Mouse (Mus musculus) thymus, postnatal 0 days (tissue): Measurements from ENCODE around the gene Wdcp. TPM values are rescaled to one million over a fixed set of nuclear protein-coding genes. Genes with fewer than 3 reads are reported as not detected.

Source experiments
- polyA plus RNA-seq: library from polyadenylated mRNA; unstranded; fragments of >200 nt; fragmentation: Nextera tagmentation; extraction: Ambion mirVana; gene quantifications from 2 replicates; pipeline ENCODE4 v1.2.1, GENCODE M21; 2015

The Wdcp gene
- polyA plus RNA-seq, 1 experiment from 2014 or later, result 23.1 TPM

Other genes starting within 250 kb of the Wdcp start
- gene Fam228a, start 104.9 kb upstream of the Wdcp start, polyA plus RNA-seq, result 0.12 and 0.20 TPM in 2 replicates
- gene Pfn4, start 74.3 kb upstream of the Wdcp start, polyA plus RNA-seq, result 2.0 and 2.2 TPM in 2 replicates
- gene Fam228b, start 74.0 kb upstream of the Wdcp start, polyA plus RNA-seq, result 2.4 and 3.6 TPM in 2 replicates
- 572 and 588 TPM in 2 replicates for gene Sf3b6, start 25.8 kb upstream of the Wdcp start, polyA plus RNA-seq
- gene Fkbp1b, start 1.7 kb upstream of the Wdcp start, polyA plus RNA-seq, result 1.6 and 3.1 TPM in 2 replicates
- gene Mfsd2b, start 31.1 kb downstream of the Wdcp start, polyA plus RNA-seq, result 0.16 and 0.32 TPM in 2 replicates
- 21.2 and 27.7 TPM in 2 replicates for gene Ubxn2a, start 64.4 kb downstream of the Wdcp start, polyA plus RNA-seq
- gene Atad2b, start 74.0 kb downstream of the Wdcp start, polyA plus RNA-seq, result 12.1 and 17.0 TPM in 2 replicates